In the genomic region with DNA sequence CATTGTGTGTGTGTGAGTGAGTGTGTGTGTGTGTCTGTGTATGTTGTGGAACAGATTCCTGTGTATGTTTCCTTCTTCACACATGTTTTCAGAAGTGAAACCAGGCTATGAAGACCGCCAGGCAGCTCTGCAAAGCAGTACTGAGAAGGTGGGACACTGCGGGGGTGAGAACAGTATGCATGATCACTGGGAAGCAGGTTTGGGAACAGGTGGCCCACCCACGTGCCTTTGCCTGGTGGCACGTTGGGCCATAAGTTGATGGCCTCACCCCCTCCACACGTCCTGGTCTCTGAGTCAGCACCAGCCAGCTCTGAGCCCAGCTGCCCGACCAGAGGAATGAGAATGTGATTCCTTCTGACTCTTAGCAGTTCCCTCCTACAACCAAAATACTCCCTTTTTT, we compare ENCODE assay signal across 15 mouse cellular contexts.
DNase-seq lines count a peak whose midpoint lies in the region; TF ChIP-seq lines count a peak whose summit lies in the region.
"Had no signal": no experiment of that assay in that cellular context is flagged by ENCODE, and none has a peak within 500 bp of the region (broad histone marks: within the 10 kb centered on the region; RNA-seq: fewer than 3 reads in every experiment).

No protein-coding gene starts in this region.

- no peak overlapping the region for H3K4me3 ChIP-seq in left cerebral cortex, adult 2 months
- H3K4me3 ChIP-seq in heart, adult 2 months = no peak overlapping the region
- H3K4me3 ChIP-seq: embryonic facial prominence, embryonic 13.5 days; heart, embryonic 12.5 days; stomach, embryonic 15.5 days had no signal

- no peak overlapping the region for H3K27ac ChIP-seq in left cerebral cortex, adult 2 months
- no peak overlapping the region for H3K27ac ChIP-seq in heart, adult 2 months
- H3K27ac ChIP-seq: embryonic facial prominence, embryonic 13.5 days; hindbrain, embryonic 14.5 days; stomach, embryonic 15.5 days had no signal

- intact Hi-C loops in left cerebral cortex, adult 2 months (cut with DNase I) = loop anchor here (1.0 kb wide), 1 partner anchor 46 kb away; no protein-coding TSS in a partner anchor
- intact Hi-C loops in left cerebral cortex, postnatal 10 days (cut with DNase I) = loop anchor here (5.0 to 10.0 kb wide), 2 partner anchors 90 to 537 kb away; partner anchors contain the start of gene Rasgrp1
- intact Hi-C loops in left cerebral cortex, postnatal 14 days (cut with DNase I) = no loop called here
- intact Hi-C loops in heart, adult 2 months (cut with DNase I) = no loop called here

- 44% methylated on average over 6 of the region's 6 CpGs for WGBS in heart, adult 2 months

- no peaks in the 10 kb centered on the region for H3K27me3 ChIP-seq in heart, adult 2 months (ENCODE audit: control insufficient read depth, insufficient read depth, low read length)
- H3K27me3 ChIP-seq: heart, embryonic 12.5 days; stomach, embryonic 15.5 days had no signal

- TF ChIP-seq POLR2A in heart, adult 2 months (IDR thresholded peaks at IDR 0.05; ENCODE audit: insufficient read depth, low read depth, low read length) = no peak

- no peaks in the 10 kb centered on the region for H3K36me3 ChIP-seq in heart, adult 2 months (ENCODE audit: control insufficient read depth, insufficient read depth, low read length)
- H3K36me3 ChIP-seq: embryonic facial prominence, embryonic 13.5 days; heart, embryonic 12.5 days; stomach, embryonic 15.5 days had no signal

- H3K4me1 ChIP-seq in heart, adult 2 months (ENCODE audit: control insufficient read depth, insufficient read depth, low read length) = no peaks in the 10 kb centered on the region
- H3K4me1 ChIP-seq: embryonic facial prominence, embryonic 13.5 days; heart, embryonic 12.5 days; stomach, embryonic 15.5 days had no signal

- peak; percentile 54 to 80 for DNase-seq in left cerebral cortex, adult 2 months (ENCODE audit: extremely low spot score in 1 of 2, low spot score in 2 of 2)
- DNase-seq in left cerebral cortex, postnatal 10 days (ENCODE audit: extremely low spot score in 1 of 2, low spot score in 2 of 2) = no peak
- peak; percentile 79 to 84 for DNase-seq in frontal cortex, postnatal 36 days (ENCODE audit: low spot score in 2 of 2)
- peak; percentile 45 to 78 for DNase-seq in left cerebral cortex, postnatal 14 days (ENCODE audit: low spot score in 2 of 2)
- peak; percentile 79 for DNase-seq in telencephalon, adult 2 months (ENCODE audit: low read depth, low spot score)
- no peak for DNase-seq in spleen, adult 12 weeks (ENCODE audit: low spot score)
- no peak for DNase-seq in embryo, embryonic 10.5 days (ENCODE audit: low spot score)
- no peak for DNase-seq in heart, adult 2 months
- DNase-seq: cerebellum, adult 9-11 months; forebrain, postnatal 0 days; liver had no signal

- no peak overlapping the region for H3K9ac ChIP-seq in heart, adult 2 months (ENCODE audit: low read depth, low read length)
- H3K9ac ChIP-seq: embryonic facial prominence, embryonic 13.5 days; forebrain, postnatal 0 days; heart, embryonic 12.5 days; hindbrain, embryonic 14.5 days; stomach, embryonic 15.5 days had no signal

- no peak for TF ChIP-seq CTCF in left cerebral cortex, adult 2 months (IDR thresholded peaks at IDR 0.05)
- TF ChIP-seq CTCF in heart, adult 2 months (IDR thresholded peaks at IDR 0.05) = no peak

- no peak for TF ChIP-seq EP300 in heart, adult 2 months (IDR thresholded peaks at IDR 0.05; ENCODE audit: insufficient read depth, low read depth, low read length)

- no peaks in the 10 kb centered on the region for H3K79me2 ChIP-seq in heart, adult 2 months (replicated peaks; ENCODE audit: control insufficient read depth, insufficient read depth, low read length)

Comparison
In these comparisons a context has a peak if more than half of its experiments do, and no peak if none do; other contexts are left out.
1. DNase-seq: peak in left cerebral cortex, adult 2 months (2 of 2), frontal cortex, postnatal 36 days (2 of 2), left cerebral cortex, postnatal 14 days (2 of 2) and telencephalon, adult 2 months (single experiment); none in left cerebral cortex, postnatal 10 days (0 of 2), spleen, adult 12 weeks (single experiment), embryo, embryonic 10.5 days (single experiment) and heart, adult 2 months (0 of 2).
2. intact Hi-C loops: an anchor here in left cerebral cortex, adult 2 months (1.0 kb wide) and left cerebral cortex, postnatal 10 days (5.0 to 10.0 kb wide); none called in left cerebral cortex, postnatal 14 days and heart, adult 2 months.